Mouse (Mus musculus): ENCODE measurements around the gene Slc30a2. TPM values are rescaled to one million over a fixed set of nuclear protein-coding genes. Genes with fewer than 3 reads are reported as not detected.
"Not testable (repeated sequence)": the region's sequence is repeated elsewhere in the genome, so short reads cannot be mapped to it uniquely, and the experiment has no call there.

Slc30a2 gene
- total RNA-seq, 2 experiments from 2014 or later = not detected

GRCm38 (mm10) chr4:134319074-134319473, 23.9 kb upstream of the Slc30a2 start:
- no peak for DNase-seq
- intact Hi-C loops (cut with DNase I) = no loop called here

GRCm38 (mm10) chr4:134319674-134320073, 23.3 kb upstream of the Slc30a2 start:
- intact Hi-C loops (cut with DNase I) = no loop called here
- DNase-seq = no peak

GRCm38 (mm10) chr4:134321524-134321923, 21.5 kb upstream of the Slc30a2 start:
- no peak for DNase-seq
- intact Hi-C loops (cut with DNase I) = no loop called here

- intact Hi-C loops (cut with DNase I) = no loop called here
Measured at GRCm38 (mm10) chr4:134324655-134325054, 18.3 kb upstream of the Slc30a2 start.

GRCm38 (mm10) chr4:134326859-134327530, 16.0 kb upstream of the Slc30a2 start:
- intact Hi-C loops (cut with DNase I) = no loop called here
- no peak for DNase-seq

More at GRCm38 (mm10) chr4:134324655-134325054, 18.3 kb upstream of the Slc30a2 start:
- no peak for DNase-seq

- intact Hi-C loops (cut with DNase I) = no loop called here
- DNase-seq = no peak
Measured at GRCm38 (mm10) chr4:134328151-134328550, 14.8 kb upstream of the Slc30a2 start.

- intact Hi-C loops (cut with DNase I) = no loop called here
- DNase-seq = no peak
Measured at GRCm38 (mm10) chr4:134328832-134329231, 14.1 kb upstream of the Slc30a2 start.

- DNase-seq = no peak
- intact Hi-C loops (cut with DNase I) = no loop called here
Measured at GRCm38 (mm10) chr4:134330281-134330680, 12.7 kb upstream of the Slc30a2 start.

- intact Hi-C loops (cut with DNase I); DNase-seq: not testable (repeated sequence)
Measured at GRCm38 (mm10) chr4:134341231-134341630, 1.8 kb upstream of the Slc30a2 start.

- no peak for DNase-seq
- intact Hi-C loops (cut with DNase I) = no loop called here
Measured at GRCm38 (mm10) chr4:134342213-134342779, 685 bp upstream of the Slc30a2 start.

- intact Hi-C loops (cut with DNase I) = no loop called here
- no peak for DNase-seq
Measured at GRCm38 (mm10) chr4:134344620-134345019, 1.6 kb downstream of the Slc30a2 start.

GRCm38 (mm10) chr4:134345802-134346201, 2.8 kb downstream of the Slc30a2 start:
- intact Hi-C loops (cut with DNase I) = no loop called here
- DNase-seq = no peak

GRCm38 (mm10) chr4:134348078-134348477, 5.1 kb downstream of the Slc30a2 start:
- intact Hi-C loops (cut with DNase I) = no loop called here
- no peak for DNase-seq

GRCm38 (mm10) chr4:134348545-134348944, 5.6 kb downstream of the Slc30a2 start:
- no peak for DNase-seq
- intact Hi-C loops (cut with DNase I) = no loop called here

GRCm38 (mm10) chr4:134349829-134350228, 6.8 kb downstream of the Slc30a2 start:
- intact Hi-C loops (cut with DNase I) = no loop called here
- no peak for DNase-seq

GRCm38 (mm10) chr4:134350641-134351040, 7.7 kb downstream of the Slc30a2 start:
- intact Hi-C loops (cut with DNase I) = no loop called here

GRCm38 (mm10) chr4:134351329-134352260, 8.6 kb downstream of the Slc30a2 start:
- intact Hi-C loops (cut with DNase I) = no loop called here
- no peak for DNase-seq

More at GRCm38 (mm10) chr4:134350641-134351040, 7.7 kb downstream of the Slc30a2 start:
- DNase-seq = no peak

GRCm38 (mm10) chr4:134352261-134352707, 9.3 kb downstream of the Slc30a2 start:
- DNase-seq = no peak
- intact Hi-C loops (cut with DNase I) = no loop called here

GRCm38 (mm10) chr4:134352929-134353328, 9.9 kb downstream of the Slc30a2 start:
- intact Hi-C loops (cut with DNase I) = no loop called here
- DNase-seq = no peak

GRCm38 (mm10) chr4:134353527-134354409, 10.8 kb downstream of the Slc30a2 start:
- intact Hi-C loops (cut with DNase I) = no loop called here
- no peak for DNase-seq
